Mouse (Mus musculus) liver, embryonic 14.5 days (tissue): ENCODE measurements around the gene Rara.

Experiments used
- CTCF ChIP-seq: IDR thresholded peaks from 2 replicates; pipeline ENCODE4 v1.5.1; 2016; ENCODE audit warnings: antibody characterized with exemption, low read depth, control low read depth
- EP300 ChIP-seq: IDR thresholded peaks from 2 replicates; pipeline ENCODE4 v1.6.1; 2016; ENCODE audit warnings: antibody characterized with exemption, low read depth

- TF ChIP-seq CTCF (no peak), EP300 (no peak)
These were observed 10.1 kb upstream of the Rara start for GRCm38 (mm10) chr11:98917428-98918005.
